Mouse (Mus musculus) forebrain, postnatal 0 days (tissue): ENCODE measurements around the gene Cdhr3. TPM values are rescaled to one million over a fixed set of nuclear protein-coding genes. Genes with fewer than 3 reads are reported as not detected.
"Not testable (repeated sequence)": the region's sequence is repeated elsewhere in the genome, so short reads cannot be mapped to it uniquely, and the experiment has no call there.

Experiments used
- ATAC-seq: fragments of 200-750 bp; cut with Nextera tagmentation; 2 replicates; pipeline ENCODE4 v1.8.0; 2017; ENCODE audit warnings: mild to moderate bottlenecking, moderate library complexity
- DNase-seq: peaks from one replicate; pipeline ENCODE4 v3.0.0-alpha.2; 2015
- H3K27ac ChIP-seq: fragments of 300-500 bp; sonication (generic); 2 replicates; pipeline ENCODE4 v1.5.1; 2014; ENCODE audit warnings: low read depth, mild to moderate bottlenecking, antibody characterized with exemption, low read length, moderate library complexity, mixed read lengths
- H3K27me3 ChIP-seq: fragments of 300-500 bp; sonication (generic); 2 replicates; pipeline ENCODE4 v1.6.1; 2014; ENCODE audit warnings: mild to moderate bottlenecking, low read length, mixed read lengths; ENCODE audit not compliant: insufficient read depth
- H3K36me3 ChIP-seq: fragments of 300-500 bp; sonication (generic); 2 replicates; pipeline ENCODE4 v1.6.1; 2014; ENCODE audit warnings: mild to moderate bottlenecking, moderate library complexity; ENCODE audit not compliant: insufficient read depth
- H3K4me1 ChIP-seq: fragments of 300-500 bp; sonication (generic); 2 replicates; pipeline ENCODE4 v1.6.1; 2014; ENCODE audit warnings: antibody characterized with exemption; ENCODE audit not compliant: insufficient read depth
- H3K4me2 ChIP-seq: fragments of 300-500 bp; sonication (generic); 2 replicates; pipeline ENCODE4 v1.6.1; 2014; ENCODE audit warnings: low read depth, mild to moderate bottlenecking, moderate library complexity
- H3K4me3 ChIP-seq: fragments of 300-500 bp; sonication (generic); 2 replicates; pipeline ENCODE4 v1.5.1; 2014; ENCODE audit warnings: low read depth, low read length, mixed read lengths
- H3K9ac ChIP-seq: fragments of 300-500 bp; sonication (generic); 2 replicates; pipeline ENCODE4 v1.6.1; 2014; ENCODE audit warnings: mild to moderate bottlenecking
- H3K9me3 ChIP-seq: fragments of 300-500 bp; sonication (generic); 2 replicates; pipeline ENCODE4 v1.6.1; 2016; ENCODE audit warnings: low read length
- CTCF ChIP-seq: sonication (generic); IDR thresholded peaks from 2 replicates; pipeline ENCODE4 v1.5.1; 2016; ENCODE audit warnings: antibody characterized with exemption, control low read depth, low read depth
- WGBS: fragments of 180-500 bp; shearing (Covaris S2); extraction: QIAGEN DNeasy Blood & Tissue Kit; methylation state at CpG from one replicate; pipeline ENCODE4 v1.1.7; 2014; 5-methylcytosine and 5-hydroxymethylcytosine counted together
- polyA plus RNA-seq: library from polyadenylated mRNA; unstranded; fragments of >200 nt; fragmentation: Nextera tagmentation; extraction: Ambion mirVana; gene quantifications from 2 replicates; pipeline ENCODE4 v1.2.1, GENCODE M21; 2015
- total RNA-seq: library from RNA; depleted of rRNA; stranded (reverse); fragments of >200 nt; gene quantifications from 2 replicates; pipeline ENCODE4 v1.2.3, GENCODE M21; 2014

Cdhr3 gene
- total and polyA plus RNA-seq, 2 experiments from 2014 or later = 0.81 to 0.85 TPM

- peaks cover 6% of the 10 kb centered on the region; the same call in 1 of the 2 replicates for H3K4me1 ChIP-seq
- ATAC-seq (no peak), DNase-seq (no peak)
- no peak overlapping the region for H3K9ac ChIP-seq
- 67% methylated on average over 2 of the region's 2 CpGs for WGBS
- H3K27ac ChIP-seq = no peak overlapping the region
- no peaks in the 10 kb centered on the region for H3K9me3 ChIP-seq
- H3K27me3 ChIP-seq = no peaks in the 10 kb centered on the region
- TF ChIP-seq CTCF = no peak
- no peak overlapping the region for H3K4me2 ChIP-seq
- H3K36me3 ChIP-seq = no peaks in the 10 kb centered on the region
- no peak overlapping the region for H3K4me3 ChIP-seq
Observed at GRCm38 (mm10) chr12:33064266-33064665, 28.4 kb downstream of the Cdhr3 start.

- DNase-seq = no peak
- no peaks in the 10 kb centered on the region for H3K27me3 ChIP-seq
- no peaks in the 10 kb centered on the region for H3K9me3 ChIP-seq
- H3K9ac ChIP-seq = no peak overlapping the region
- WGBS = 78% methylated on average over 2 of the region's 2 CpGs
- H3K4me1 ChIP-seq = peaks cover 6% of the 10 kb centered on the region; the same call in 1 of the 2 replicates
- no peak overlapping the region for H3K4me3 ChIP-seq
- no peak for ATAC-seq
- no peak overlapping the region for H3K27ac ChIP-seq
- TF ChIP-seq CTCF = no peak
- no peak overlapping the region for H3K4me2 ChIP-seq
- H3K36me3 ChIP-seq = no peaks in the 10 kb centered on the region
Observed at GRCm38 (mm10) chr12:33063250-33063649, 29.4 kb downstream of the Cdhr3 start.

- H3K27ac ChIP-seq = 0 out of 2 replicates have a peak overlapping the region, but pooled peaks have one; percentile 15
- H3K9ac ChIP-seq, H3K4me2 ChIP-seq, H3K4me3 ChIP-seq, DNase-seq, H3K36me3 ChIP-seq, ATAC-seq, H3K9me3 ChIP-seq, H3K4me1 ChIP-seq, H3K27me3 ChIP-seq: not testable (repeated sequence)
- 25% methylated on average over 2 of the region's 2 CpGs for WGBS
Observed at GRCm38 (mm10) chr12:33062379-33062778, 30.3 kb downstream of the Cdhr3 start.

- H3K4me2 ChIP-seq = no peak overlapping the region
- 28% methylated on average over 8 of the region's 8 CpGs for WGBS
Observed at GRCm38 (mm10) chr12:33061651-33062050, 31.0 kb downstream of the Cdhr3 start.

GRCm38 (mm10) chr12:33057231-33058048 is 35.2 kb downstream of the Cdhr3 start:
- peak overlapping the region; percentile 39; the same call in 1 of the 2 replicates for H3K9ac ChIP-seq
- H3K36me3 ChIP-seq = no peaks in the 10 kb centered on the region
- H3K9me3 ChIP-seq = no peaks in the 10 kb centered on the region
- H3K4me1 ChIP-seq = peaks cover 15% of the 10 kb centered on the region
- WGBS = 14% methylated on average over 19 of the region's 19 CpGs
- H3K4me2 ChIP-seq = peak overlapping the region; percentile 41
- H3K4me3 ChIP-seq = peak overlapping the region; percentile 13; the same call in 1 of the 2 replicates
- DNase-seq = peak; percentile 66
- H3K27ac ChIP-seq = peak overlapping the region; percentile 41
- peak; percentile 67 for TF ChIP-seq CTCF
- peak; percentile 79 for ATAC-seq
- no peaks in the 10 kb centered on the region for H3K27me3 ChIP-seq

More at GRCm38 (mm10) chr12:33061651-33062050, 31.0 kb downstream of the Cdhr3 start:
- peak; percentile 64 for ATAC-seq
- no peaks in the 10 kb centered on the region for H3K36me3 ChIP-seq
- peaks cover 12% of the 10 kb centered on the region for H3K4me1 ChIP-seq
- H3K27me3 ChIP-seq = no peaks in the 10 kb centered on the region
- H3K9ac ChIP-seq = 0 out of 2 replicates have a peak overlapping the region, but pooled peaks have one; percentile 18
- no peaks in the 10 kb centered on the region for H3K9me3 ChIP-seq
- peak overlapping the region; percentile 66 for H3K27ac ChIP-seq
- TF ChIP-seq CTCF = no peak
- DNase-seq = peak; percentile 58
- H3K4me3 ChIP-seq = no peak overlapping the region

GRCm38 (mm10) chr12:33056574-33056973 is 36.1 kb downstream of the Cdhr3 start:
- Histone ChIP-seq H3K9me3 (no peaks in the 10 kb centered on the region), H3K36me3 (no peaks in the 10 kb centered on the region), H3K9ac (no peak overlapping the region), H3K4me2 (no peak overlapping the region), H3K27ac (no peak overlapping the region), H3K4me1 (peaks cover 10% of the 10 kb centered on the region), H3K27me3 (no peaks in the 10 kb centered on the region), H3K4me3 (no peak overlapping the region)
- no peak for DNase-seq
- 43% methylated on average over 3 of the region's 3 CpGs for WGBS
- TF ChIP-seq CTCF = no peak
- ATAC-seq = no peak

GRCm38 (mm10) chr12:33056074-33056473 is 36.6 kb downstream of the Cdhr3 start:
- Histone ChIP-seq H3K36me3 (no peaks in the 10 kb centered on the region), H3K4me3 (no peak overlapping the region), H3K4me2 (no peak overlapping the region), H3K9ac (no peak overlapping the region), H3K9me3 (no peaks in the 10 kb centered on the region), H3K27ac (no peak overlapping the region), H3K27me3 (no peaks in the 10 kb centered on the region), H3K4me1 (peaks cover 9% of the 10 kb centered on the region)
- no peak for TF ChIP-seq CTCF
- ATAC-seq = no peak
- 83% methylated on average over 6 of the region's 6 CpGs for WGBS
- DNase-seq = no peak
